Mouse (Mus musculus) kidney, postnatal 4 days (tissue): ENCODE data around the gene Snx9.

Source experiments
- DNase-seq, 2 experiments: peaks; one replicate each; pipeline ENCODE4 v3.0.0; 2021; ENCODE audit warnings: mixed read lengths in 2 of 2

Snx9 gene

DNA sequence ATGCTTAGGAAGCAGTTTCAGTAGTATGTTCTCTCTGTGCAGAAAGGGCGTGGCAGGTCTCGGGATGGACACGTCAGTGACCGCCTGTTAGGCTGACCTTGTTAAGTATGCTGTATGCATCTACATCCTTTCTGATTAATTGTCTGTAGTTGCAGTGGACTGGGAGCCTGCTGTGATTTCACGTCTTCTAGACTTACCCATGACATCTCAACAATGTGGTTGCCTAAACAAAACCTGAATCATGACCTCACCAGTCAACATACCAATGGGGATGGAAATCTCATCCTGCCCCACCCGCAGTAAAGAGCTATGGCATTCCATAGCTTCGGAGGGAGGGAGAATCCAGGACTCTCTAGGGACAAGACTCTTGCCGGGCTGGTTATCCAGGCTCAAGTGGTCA is 5.0 kb downstream of the Snx9 start:
- DNase-seq: no peak

DNA sequence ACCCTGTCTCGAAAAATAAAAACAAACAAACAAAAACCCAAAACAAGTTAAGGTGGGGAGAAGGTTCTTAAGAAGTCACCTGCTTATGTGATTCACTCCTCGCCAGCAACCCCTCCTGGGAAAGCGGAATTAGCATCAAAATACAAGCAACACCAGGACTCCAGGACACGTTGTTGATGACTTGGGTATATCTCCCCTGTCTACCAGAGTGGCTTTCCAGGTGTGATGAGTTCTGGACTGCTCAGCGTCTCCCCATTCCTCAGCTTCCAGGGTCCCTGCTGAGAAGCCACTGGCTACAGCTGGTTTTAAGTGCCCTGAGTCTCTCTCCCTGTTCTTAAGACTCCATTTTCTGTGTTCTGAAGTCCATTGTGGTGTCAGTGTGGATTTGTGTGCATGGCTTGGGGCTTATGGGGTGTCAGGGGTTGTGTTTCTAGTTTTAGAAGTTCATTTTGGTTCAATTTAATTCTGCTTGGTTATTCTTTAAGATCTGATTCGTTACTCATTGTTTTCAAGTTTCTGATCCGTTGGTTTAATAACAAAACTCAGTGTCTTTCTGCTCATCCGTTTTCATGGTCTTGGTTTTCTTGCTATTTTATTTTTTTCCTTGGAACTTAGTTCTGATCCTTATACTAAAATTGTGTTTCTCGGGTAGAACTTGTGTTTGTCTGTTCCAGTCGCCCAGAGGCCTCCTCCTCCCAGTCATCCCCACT is 7.7 kb downstream of the Snx9 start:
- DNase-seq: no peak

DNA sequence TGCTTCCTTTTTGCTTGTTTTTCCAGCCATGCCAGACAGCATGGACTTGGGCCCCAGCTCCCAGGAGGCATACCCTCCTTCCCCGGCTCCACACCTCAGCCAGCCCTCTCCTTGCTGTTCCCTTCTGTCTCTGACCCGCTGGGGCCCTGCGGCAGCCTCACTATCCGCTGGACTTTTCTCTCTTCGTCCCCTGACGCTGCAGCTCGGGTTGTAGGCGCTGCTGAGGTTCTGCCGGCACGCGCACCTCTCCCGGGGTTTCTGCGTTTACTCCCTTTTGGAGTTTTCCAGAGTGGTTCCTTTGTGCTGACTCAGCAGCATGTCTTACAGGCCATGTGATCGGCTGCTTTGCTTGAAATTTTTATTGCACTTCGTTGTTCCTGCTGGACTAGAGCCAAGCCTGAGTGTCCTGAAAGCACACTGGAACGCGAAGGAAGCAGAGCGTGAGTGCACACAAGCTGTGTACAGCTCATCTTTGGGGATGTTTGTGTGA is 8.3 kb downstream of the Snx9 start:
- DNase-seq: peak; percentile 76 to 87

DNA sequence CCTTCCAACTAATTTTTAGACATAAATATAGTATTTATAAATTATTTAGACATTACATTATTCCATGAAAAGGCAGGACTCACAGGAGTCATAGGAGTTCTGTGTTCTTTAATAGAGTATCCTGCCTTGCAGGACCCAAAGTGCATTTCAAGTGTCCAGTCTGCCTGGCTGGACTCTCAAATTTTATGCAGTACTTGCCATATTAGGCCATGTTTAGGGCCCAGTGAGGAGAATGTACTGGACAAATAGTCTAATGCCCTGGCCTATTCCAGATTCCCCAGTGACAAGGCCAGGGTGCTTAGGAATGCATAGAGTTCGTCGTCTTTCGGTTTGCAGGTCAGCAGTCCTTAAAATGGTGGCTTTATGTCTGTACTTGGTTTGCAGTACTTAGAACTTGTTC is 8.9 kb downstream of the Snx9 start:
- DNase-seq: no peak

DNA sequence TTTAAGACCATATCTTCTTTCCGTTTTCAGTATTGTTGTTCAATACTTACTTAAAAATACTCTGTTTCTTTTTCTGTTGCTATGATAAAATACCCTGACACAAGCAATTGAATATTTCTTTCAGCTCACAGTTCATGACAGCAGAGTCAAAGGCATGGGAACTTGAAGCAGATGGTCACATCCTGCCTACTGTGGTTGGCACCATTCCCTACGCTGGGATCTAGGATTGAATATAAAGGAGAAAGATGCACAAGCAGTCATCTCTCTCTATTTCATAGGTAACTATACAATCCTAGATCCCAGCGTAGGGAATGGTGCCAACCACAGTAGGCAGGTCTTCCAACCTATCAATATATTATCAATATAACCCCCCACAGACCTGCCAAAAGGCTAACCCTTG is 9.3 kb downstream of the Snx9 start:
- no peak for DNase-seq

DNA sequence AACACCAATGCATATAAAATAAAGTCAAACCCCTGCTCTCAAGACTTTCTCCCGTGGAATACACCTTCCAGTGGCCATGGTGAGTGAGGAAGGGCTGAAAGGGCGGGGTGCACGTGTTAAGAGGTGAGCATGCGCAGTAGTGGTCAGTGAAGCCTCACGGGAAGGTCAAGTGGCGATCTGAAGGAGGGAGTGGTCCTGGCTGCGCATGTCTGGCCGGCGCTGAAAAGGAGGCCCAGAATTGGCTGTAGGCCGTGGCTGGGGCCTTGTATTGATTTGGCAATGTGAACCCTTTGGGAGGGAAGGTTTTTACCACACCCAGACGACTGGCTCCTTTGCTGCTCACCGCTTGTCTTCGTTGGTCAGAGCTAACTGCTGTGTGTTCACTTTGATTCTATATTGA is 12.8 kb downstream of the Snx9 start:
- DNase-seq: no peak

DNA sequence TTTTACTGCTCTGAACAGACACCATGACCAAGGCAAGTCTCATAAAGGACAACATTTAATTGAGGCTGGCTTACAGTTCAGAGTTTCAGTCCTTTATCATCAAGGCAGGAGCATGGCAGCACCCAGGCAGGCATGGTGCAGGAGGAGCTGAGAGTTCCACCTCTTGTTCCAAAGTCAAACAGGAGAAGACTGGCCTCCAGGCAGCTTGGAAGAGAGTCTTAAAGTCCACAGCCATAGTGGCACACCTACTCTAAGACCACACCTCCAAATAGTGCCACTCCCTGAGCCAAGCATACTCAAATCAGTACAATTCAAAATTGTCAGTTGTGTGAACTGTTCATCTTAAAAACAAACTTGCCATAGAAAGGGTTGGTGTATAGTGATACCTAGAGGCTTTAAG is 14.4 kb downstream of the Snx9 start:
- DNase-seq: no peak

DNA sequence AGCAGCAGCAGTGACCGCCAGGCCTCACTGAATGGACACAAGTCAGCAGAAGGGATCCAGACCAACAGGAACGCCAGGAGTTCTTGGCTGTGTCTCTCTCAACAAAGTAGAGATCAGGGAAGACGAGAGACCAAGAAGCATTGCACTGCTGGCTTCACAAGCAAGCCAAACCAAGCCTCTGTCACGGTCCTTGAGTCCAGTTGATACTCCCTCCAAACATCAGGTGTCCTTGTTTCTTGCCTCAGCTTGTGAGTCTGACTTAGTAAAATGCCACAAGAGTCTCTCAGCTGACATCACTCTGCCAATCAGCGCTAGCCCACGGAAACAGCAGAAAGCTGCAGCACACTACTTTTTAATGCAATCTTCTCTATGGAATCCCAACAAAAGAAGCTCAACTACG is 15.3 kb downstream of the Snx9 start:
- DNase-seq: no peak

DNA sequence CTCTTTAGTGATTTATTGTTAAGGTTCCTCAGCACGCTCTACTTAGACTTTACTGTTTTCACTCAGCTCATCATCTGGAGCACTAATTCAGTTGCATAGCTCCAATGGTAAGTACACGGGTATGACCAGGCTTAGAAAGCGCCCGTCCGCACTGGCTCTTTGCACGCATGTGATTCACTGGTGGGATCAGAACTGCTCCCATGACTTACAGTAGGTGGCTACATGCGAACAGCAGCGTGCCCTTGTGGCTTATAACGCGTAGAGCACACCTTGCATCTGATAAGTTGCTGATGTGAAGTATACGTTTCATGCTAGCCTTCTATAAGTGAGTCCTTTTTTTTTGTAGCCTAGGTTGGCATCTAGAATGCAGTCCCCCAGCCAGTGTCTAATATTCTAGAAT is 16.1 kb downstream of the Snx9 start:
- no peak for DNase-seq

DNA sequence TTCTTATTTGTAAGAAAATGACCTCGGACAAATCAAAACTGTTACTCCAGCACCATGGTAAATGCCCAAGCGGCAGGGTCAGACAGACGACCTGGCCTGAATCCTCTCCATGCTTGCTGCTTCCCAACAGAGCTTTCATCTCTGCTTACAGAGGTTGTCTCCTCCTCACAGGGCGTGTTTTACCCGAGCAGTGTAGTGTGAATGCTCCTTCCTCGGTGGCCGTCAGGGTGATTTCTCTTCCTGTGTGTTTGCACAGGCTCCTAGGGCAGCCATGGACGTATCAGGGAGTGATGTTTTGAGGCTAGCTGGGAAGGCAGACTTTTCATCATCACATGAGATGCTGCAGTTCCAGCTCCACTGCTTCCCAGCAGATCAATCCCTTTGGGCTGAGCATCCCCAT is 17.1 kb downstream of the Snx9 start:
- no peak for DNase-seq

DNA sequence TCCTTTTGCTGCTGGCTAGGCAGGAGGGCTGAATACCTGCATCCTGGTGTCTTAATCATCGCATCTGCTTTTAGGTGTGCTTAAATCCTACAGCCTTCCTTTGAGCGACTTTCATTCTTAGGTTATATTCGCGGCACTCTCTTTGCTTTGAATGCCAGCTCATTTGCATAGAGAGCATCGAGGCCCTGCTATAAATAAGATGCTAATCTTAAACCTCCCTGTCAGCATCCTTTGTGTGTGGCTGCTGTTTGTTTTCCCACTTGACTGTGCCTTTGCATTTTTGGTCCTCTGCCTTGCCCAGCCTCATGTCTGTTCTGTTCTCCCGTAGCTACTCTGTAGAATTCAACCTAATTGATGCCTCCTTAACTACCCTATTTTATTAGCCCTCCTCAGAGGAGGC is 21.2 kb downstream of the Snx9 start:
- DNase-seq: no peak

DNA sequence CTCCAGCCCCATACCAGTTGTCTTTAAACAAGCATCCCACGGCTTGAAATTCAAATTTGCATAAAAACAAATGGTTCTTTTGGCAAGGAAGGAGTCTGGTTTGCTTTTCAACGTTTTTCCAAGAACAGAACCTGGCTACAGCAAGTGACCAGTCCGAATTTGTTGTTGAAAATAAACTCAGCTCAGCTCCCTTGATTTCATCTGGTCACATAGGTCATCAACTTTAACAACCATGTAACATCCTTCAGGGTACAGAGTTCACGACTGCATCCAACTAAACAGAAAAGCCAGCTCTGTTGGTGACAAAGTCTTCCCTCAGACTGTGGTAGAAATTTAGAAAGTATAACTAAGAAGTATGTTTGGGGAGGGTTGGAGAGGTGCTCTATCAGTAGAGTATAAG is 21.7 kb downstream of the Snx9 start:
- no peak for DNase-seq

DNA sequence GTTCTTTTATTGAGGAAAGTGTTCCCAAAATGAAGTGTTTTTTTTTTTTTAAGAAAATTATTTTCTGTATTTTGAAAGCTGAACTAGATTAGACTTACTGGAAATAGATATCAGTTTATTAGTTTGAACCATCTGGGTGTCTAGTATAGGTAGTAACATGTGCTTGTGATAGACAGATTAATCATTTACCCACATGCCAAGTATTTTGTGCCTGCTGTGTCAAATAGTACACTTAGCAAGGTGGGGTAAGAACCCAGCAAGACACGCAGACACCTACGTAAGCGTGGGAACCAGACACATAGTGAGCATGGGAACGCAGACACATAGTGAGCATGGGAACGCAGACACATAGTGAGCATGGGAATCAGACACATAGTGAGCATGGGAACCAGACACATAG is 22.6 kb downstream of the Snx9 start:
- DNase-seq: no peak

DNA sequence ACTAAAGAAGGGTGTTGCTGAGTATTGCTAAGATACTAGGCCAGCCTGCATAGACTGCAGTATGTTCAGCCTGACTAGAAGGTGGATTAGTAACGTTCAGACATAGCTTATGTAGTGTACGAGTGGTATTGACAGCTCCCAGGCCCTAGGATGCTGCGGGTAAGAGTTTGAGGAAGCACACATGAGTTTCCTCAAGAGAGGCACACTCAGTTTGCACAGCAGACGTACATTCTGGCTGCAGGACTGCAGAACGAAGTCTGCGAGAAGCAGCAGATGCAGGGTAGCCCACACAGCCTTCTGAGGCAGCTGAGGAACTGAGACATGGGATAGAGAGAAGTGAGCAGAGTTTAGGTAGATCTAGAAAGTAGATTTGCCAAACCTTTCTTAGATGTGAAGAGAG is 26.3 kb downstream of the Snx9 start:
- no peak for DNase-seq

DNA sequence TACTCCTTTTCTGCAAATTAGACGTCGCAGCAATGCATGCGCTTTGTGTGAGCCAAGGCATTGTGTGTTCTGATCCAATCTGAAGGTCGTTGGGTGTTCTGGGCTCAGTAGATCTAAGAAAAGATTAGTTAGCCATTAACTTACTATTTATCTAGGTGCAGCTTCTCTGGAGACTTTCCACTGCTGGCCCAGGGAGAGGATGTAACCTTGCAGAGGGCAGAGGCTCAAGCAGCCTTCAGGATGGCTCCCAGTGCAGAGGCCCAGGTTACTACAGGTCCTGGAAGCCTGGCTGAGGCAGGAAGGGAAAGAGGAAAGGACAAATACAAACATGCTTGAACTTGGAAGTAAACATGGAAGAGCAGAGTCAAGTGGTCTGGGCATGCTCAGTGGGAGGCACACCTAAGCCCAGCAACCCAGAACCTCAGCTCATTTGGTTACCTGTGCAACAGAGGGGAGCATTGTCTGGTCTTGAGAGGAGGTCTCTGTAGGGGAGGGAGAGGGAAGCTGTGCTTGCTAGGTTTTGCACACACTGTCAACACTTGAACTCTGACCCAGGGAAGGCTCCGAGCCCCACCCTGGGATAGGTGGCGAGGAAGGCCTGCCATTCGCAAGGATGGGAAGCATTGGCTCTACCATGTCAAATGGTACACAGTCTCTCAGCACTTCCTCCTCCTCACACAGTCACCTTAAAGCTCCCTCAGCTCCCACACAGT is 27.3 kb downstream of the Snx9 start:
- no peak for DNase-seq

DNA sequence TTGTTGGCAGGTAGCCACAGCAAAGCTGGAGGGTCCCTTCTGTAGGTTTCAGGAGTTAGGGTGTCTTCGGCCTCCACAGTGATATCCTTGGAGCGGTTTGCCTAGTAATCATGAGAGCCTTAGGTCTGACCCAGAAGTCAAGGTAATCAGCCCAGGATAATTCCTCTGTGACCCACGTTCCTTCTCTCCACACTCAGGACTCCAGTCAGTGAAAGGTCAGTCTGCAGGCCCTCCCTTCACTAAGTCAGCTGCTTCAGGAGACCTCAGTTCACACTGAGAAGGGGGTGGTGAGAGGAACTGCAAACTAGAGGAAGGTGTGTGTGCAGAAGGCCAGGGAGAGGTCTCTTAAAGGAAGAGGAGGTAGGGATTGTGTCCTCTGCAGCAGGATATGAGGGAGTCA is 28.3 kb downstream of the Snx9 start:
- DNase-seq: no peak

DNA sequence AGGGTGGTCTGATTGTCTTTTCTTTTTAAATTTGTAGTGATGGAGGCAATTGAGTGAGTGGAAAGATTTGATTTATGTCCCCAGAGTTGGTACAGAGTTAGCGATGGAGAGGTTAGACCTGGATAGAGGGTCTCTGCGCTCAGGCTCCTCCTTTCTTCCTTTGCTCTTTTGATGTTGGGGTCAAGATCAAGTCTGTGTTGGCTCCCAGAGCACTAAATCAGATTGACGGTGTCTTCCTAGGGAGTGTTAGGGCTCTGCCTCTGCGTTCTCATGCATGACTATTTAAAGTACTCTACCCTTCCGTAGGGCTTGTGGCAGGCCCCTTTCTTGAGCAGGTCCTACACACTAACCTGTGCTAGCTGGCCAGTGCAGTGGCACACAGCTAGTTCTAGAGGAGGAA is 28.9 kb downstream of the Snx9 start:
- DNase-seq: no peak

DNA sequence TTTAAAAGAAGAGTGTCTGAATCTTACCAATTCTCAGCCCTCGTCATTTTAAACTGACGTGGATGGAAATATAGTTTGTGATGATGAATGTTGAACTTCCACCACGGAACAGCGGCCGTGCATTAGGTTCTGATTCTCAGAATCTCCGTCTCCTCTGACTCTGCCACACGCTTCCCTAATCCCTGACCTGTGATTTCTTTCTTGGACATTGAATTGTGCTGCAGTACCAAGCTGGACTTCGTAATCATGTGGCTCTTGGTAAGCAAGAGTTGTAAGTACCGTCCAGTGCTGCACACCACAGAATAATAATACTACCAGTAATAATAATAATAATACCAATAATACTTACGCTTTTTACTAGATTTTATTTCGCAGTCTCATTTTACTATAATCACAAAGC is 29.6 kb downstream of the Snx9 start:
- no peak for DNase-seq

DNA sequence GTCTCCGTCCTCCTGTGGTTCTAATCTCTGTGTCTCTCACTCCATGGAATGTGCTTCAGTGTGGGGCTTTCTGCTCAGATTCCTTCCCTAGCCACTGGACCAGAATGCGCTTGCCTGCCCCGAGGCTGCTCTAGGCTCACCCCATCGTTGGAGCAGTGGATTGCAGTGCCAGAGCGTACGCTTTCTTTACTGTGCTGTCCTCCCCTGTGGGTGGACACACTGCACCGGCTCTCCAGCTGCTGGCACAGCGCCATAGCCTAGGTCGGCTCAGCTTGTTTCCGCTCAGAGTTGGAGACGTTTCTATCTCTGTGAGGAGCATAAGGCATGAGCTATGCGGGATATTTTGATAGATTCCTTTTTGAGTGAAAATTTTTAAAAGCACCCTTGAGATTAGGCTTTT is 31.4 kb downstream of the Snx9 start:
- peak; percentile 82 to 89 for DNase-seq

DNA sequence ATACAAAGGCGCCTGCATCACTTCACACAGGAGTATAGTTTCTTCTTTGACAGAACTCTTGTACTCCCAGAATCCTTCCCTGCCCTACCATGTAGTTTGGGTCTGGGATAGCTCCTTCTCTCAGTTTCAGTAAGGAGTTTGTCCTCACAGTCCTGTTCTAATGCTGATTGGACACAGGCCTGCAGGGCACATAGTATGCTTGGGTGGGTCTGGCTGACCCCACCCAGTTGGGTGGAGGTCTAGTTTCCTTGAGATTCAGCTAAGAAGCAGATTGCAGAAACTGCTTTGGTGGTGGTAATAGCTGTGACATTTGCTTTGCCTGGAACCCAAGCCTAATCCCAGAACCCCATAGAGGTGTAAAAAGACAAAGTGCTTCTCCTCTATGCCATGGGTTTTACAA is 33.4 kb downstream of the Snx9 start:
- DNase-seq: no peak

DNA sequence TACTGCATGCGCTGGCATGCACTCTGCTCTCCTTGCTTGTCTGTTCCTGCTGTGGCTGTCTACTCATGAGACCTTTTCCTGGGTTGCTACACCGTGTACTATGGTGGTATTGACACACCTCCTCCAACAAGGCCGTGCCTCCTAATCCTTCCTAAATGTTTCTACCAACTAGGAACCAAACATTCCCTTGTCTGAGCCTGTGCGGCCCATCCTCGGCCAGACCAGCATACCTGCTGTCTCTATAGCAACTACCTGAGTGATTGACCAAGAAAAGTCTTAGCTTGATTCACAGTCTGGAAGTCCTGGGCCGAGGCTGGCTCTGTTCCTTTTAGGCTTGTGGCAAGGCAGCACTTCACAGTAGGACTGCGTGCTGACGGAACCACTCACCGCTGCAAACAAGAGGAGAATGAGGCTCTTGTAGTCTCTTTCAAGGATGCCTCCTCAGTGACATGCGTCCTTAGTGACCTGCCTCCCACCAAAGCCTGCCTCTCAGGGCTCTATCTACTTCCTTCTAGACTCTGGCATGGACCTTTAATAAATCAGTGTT is 36.6 kb downstream of the Snx9 start:
- no peak for DNase-seq

DNA sequence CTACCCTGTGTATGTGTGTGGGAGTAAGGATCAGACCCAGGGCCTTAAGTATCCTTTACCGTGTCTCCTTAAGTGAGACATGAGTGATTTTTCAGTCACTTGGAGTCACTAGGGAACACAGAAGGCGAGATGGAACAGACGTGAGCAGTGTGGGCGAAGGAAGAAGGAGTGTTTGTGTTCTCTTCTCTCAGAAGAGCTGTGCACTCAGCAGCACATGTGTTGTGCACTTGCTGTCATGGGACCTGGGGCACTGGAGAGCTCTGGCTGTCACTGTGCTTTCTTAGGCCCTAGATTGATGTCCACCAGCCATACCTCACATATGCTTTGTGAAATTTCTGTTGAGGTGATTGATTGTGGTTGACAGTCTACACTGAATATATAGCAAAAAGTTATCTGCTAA is 37.7 kb downstream of the Snx9 start:
- DNase-seq: no peak

DNA sequence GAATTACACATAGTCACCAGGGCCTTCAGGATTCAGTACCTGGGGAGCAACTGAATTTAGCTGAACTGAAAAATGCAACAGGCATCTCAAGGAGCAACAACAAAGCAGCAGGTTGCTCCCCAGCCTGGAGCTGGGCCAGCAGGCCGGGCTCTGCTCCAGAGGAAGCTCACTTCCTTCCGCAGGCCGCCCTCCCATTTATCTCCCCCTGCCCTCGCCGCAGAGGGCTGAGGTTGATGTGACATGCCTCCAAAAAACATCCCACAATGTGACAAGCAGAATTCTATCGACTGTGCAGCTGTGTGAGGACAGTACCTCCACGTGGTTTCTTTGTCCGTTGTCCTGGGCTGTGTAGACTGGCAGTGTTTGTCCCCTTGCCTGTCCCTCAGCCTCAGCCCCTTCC is 44.3 kb downstream of the Snx9 start:
- peak; percentile 81 to 86 for DNase-seq

DNA sequence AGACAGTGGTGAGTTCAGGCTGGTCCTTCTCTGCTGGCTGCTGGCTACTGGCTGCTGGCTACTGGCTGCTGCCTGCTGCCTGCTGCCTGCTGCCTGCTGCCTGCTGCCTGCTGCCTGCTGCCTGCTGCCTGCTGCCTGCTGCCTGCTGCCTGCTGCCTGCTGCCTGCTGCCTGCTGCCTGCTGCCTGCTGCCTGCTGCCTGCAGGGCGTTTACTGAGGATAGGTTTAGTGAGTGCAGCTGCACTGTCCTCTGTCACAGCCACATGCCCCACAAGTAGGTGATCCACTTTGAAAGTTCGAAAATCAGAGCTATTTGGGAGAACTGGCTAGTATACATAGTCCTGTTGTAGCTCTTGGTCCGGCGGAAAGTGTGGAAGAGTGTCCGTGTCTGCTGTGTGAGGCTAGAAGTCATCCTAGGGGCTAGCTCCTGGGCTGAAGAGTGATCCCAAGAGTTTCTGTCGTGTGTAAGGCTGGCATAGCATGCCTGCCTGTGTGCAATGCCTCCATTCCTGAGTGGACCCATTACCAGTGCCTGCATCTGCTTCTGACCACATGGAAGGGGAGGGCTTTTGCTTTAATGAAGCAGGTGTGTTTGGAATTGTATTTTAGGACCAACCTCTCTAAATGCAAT is 45.2 kb downstream of the Snx9 start:
- DNase-seq: no peak
